Mouse (Mus musculus) midbrain, embryonic 16.5 days (tissue): ENCODE measurements at regions not wholly inside any gene's neighbourhood (a gene's known extent, or its start where the extent isn't known, plus 50 kb on each side); places are given as distances from the start of the nearest gene placed in this dataset.
A peak's percentile ranks its signal among the peaks of the same experiment; 100 is the strongest.

ENCODE experiments used
- ATAC-seq: fragments of 200-750 bp; cut with Nextera tagmentation; 2 replicates; pipeline ENCODE4 v1.8.0; 2017; ENCODE audit warnings: moderate TSS enrichment
- H3K27ac ChIP-seq: fragments of 300-500 bp; sonication (generic); 2 replicates; pipeline ENCODE4 v1.5.1; 2014; ENCODE audit warnings: mild to moderate bottlenecking, low read length, mixed read lengths
- H3K27me3 ChIP-seq: fragments of 300-500 bp; sonication (generic); 2 replicates; pipeline ENCODE4 v1.6.1; 2014; ENCODE audit warnings: low read depth, low read length, mixed read lengths; ENCODE audit not compliant: control insufficient read depth, insufficient read depth
- H3K36me3 ChIP-seq: fragments of 300-500 bp; sonication (generic); 2 replicates; pipeline ENCODE4 v1.6.1; 2014; ENCODE audit warnings: mild to moderate bottlenecking, low read length, moderate library complexity, mixed read lengths; ENCODE audit not compliant: control insufficient read depth, insufficient read depth
- H3K4me1 ChIP-seq: fragments of 300-500 bp; sonication (generic); 2 replicates; pipeline ENCODE4 v1.6.1; 2014; ENCODE audit warnings: mild to moderate bottlenecking, low read length, mixed read lengths; ENCODE audit not compliant: control insufficient read depth, insufficient read depth
- H3K4me2 ChIP-seq: fragments of 300-500 bp; sonication (generic); 2 replicates; pipeline ENCODE4 v1.6.1; 2014; ENCODE audit warnings: mild to moderate bottlenecking, low read length, mixed read lengths
- H3K4me3 ChIP-seq: fragments of 300-500 bp; sonication (generic); 2 replicates; pipeline ENCODE4 v1.5.1; 2014; ENCODE audit warnings: low read depth, mild to moderate bottlenecking, low read length, moderate library complexity, mixed read lengths
- H3K9ac ChIP-seq: fragments of 300-500 bp; sonication (generic); 2 replicates; pipeline ENCODE4 v1.6.1; 2014; ENCODE audit warnings: low read depth, low read length, mixed read lengths
- H3K9me3 ChIP-seq: fragments of 300-500 bp; sonication (generic); replicated peaks from 2 replicates; pipeline ENCODE4 v1.6.1; 2014; ENCODE audit warnings: mild to moderate bottlenecking, low read length, mixed read lengths; ENCODE audit not compliant: control insufficient read depth, poor library complexity, severe bottlenecking
- WGBS: fragments of 180-500 bp; shearing (Covaris S2); extraction: QIAGEN DNeasy Blood & Tissue Kit; methylation state at CpG from one replicate; pipeline ENCODE4 v1.1.7; 2014; 5-methylcytosine and 5-hydroxymethylcytosine counted together

- no peaks in the 10 kb centered on the region for H3K4me1 ChIP-seq
- no peak overlapping the region for H3K9ac ChIP-seq
- no peak overlapping the region for H3K4me3 ChIP-seq
- H3K9me3 ChIP-seq = no peaks in the 10 kb centered on the region
- H3K4me2 ChIP-seq = no peak overlapping the region
- H3K27ac ChIP-seq = no peak overlapping the region
- WGBS = 4% methylated on average over 7 of the region's 7 CpGs
- peak; percentile 84 for ATAC-seq
- H3K27me3 ChIP-seq = no peaks in the 10 kb centered on the region
- no peaks in the 10 kb centered on the region for H3K36me3 ChIP-seq
These were observed 55.7 kb upstream of the Haao start for GRCm38 (mm10) chr17:83903467-83903866.

DNA sequence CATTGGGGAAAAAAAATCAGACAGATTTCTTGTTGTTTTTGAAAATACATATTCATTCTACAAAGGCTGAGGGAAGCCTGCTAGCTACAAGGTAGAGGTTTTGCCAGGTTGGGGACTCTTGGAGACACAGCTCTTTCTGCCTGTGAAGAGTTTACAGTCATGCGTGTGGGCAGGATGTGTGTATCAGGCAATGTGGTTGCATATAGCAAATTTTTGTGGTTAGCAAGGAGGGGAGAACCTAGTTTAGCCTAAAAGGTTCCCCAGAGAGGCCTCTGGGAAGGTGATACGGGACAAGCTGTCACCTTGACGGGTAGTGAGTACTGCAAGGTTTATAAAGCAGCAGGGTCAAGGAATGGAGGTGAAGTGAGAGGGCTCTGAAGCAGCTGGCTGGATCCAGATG, 54.8 kb upstream of the Haao start:
- H3K4me3 ChIP-seq = no peak overlapping the region
- no peaks in the 10 kb centered on the region for H3K36me3 ChIP-seq
- H3K4me2 ChIP-seq = no peak overlapping the region
- no peak overlapping the region for H3K27ac ChIP-seq
- no peaks in the 10 kb centered on the region for H3K4me1 ChIP-seq
- 87% methylated on average over 3 of the region's 3 CpGs for WGBS
- H3K27me3 ChIP-seq = no peaks in the 10 kb centered on the region
- H3K9ac ChIP-seq = no peak overlapping the region
- no peaks in the 10 kb centered on the region for H3K9me3 ChIP-seq
- ATAC-seq = no peak

DNA sequence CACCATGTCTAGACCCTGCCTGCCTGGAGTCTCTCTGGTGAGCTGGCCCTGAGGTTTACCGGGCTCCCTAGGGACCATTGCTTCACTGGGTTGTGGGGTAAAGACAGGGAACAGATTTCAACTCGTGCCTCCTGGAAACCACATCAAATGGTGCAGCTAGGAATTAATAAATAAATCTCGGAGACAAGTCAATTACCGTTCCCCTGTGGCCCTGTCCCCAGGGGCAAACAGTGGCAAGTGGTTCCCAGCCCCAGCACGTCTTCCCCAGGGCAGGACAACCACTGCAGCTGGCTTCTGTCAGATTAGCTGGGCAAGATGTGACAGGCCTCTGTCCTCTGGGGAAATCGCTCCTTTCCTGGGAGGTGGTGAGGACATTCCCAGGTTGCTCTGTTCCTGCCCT, 54.3 kb upstream of the Haao start:
- no peak overlapping the region for H3K27ac ChIP-seq
- H3K9me3 ChIP-seq = no peaks in the 10 kb centered on the region
- H3K4me2 ChIP-seq = no peak overlapping the region
- no peaks in the 10 kb centered on the region for H3K4me1 ChIP-seq
- H3K9ac ChIP-seq = no peak overlapping the region
- ATAC-seq = no peak
- H3K27me3 ChIP-seq = no peaks in the 10 kb centered on the region
- H3K4me3 ChIP-seq = no peak overlapping the region
- 61% methylated on average over 6 of the region's 6 CpGs for WGBS
- no peaks in the 10 kb centered on the region for H3K36me3 ChIP-seq

GRCm38 (mm10) chr17:83899588-83900152, 51.9 kb upstream of the Haao start:
- no peak for ATAC-seq
- 74% methylated on average over 7 of the region's 7 CpGs for WGBS

GRCm38 (mm10) chr17:83898531-83898930, 50.8 kb upstream of the Haao start:
- no peaks in the 10 kb centered on the region for H3K36me3 ChIP-seq
- H3K27me3 ChIP-seq = no peaks in the 10 kb centered on the region
- no peaks in the 10 kb centered on the region for H3K9me3 ChIP-seq
- WGBS = 80% methylated on average over 5 of the region's 5 CpGs
- no peak overlapping the region for H3K9ac ChIP-seq
- H3K4me1 ChIP-seq = no peaks in the 10 kb centered on the region
- no peak for ATAC-seq
- H3K27ac ChIP-seq = no peak overlapping the region
- H3K4me3 ChIP-seq = no peak overlapping the region
- no peak overlapping the region for H3K4me2 ChIP-seq

More at GRCm38 (mm10) chr17:83899588-83900152, 51.9 kb upstream of the Haao start:
- Histone ChIP-seq H3K4me2 (no peak overlapping the region), H3K27ac (no peak overlapping the region), H3K4me1 (no peaks in the 10 kb centered on the region), H3K36me3 (no peaks in the 10 kb centered on the region), H3K9ac (no peak overlapping the region), H3K27me3 (no peaks in the 10 kb centered on the region), H3K9me3 (no peaks in the 10 kb centered on the region), H3K4me3 (no peak overlapping the region)
